Mouse (Mus musculus): ENCODE measurements around the gene Tmem9.

The Tmem9 gene

DNA sequence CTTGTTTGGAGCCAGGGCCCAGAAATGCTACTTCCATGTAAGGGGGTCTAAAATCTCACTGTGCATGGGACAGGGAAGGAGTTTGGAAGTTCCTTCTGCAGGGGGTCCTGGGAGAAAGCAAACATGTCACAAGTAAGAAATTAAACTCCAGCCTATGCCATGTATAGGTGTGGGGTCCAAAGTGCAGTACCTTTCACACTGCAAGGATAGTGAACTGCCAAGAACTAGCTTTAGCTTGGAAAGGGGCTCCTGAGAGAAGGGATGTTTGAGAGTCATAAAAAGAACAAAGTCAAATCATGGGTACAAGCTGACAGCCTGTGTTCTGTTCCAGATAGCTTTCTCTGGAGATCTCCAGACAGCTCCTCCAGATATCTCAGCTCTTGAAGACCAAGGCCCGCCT lies 73.2 kb downstream of the Tmem9 start:
- DNase-seq (ENCODE audit: extremely low read depth, low read depth, low spot score) = no peak

Data from fat pad, adult 2 months (tissue).